Mouse (Mus musculus): Measurements from ENCODE around the gene BC030499. TPM values are rescaled to one million over a fixed set of nuclear protein-coding genes. Genes with fewer than 3 reads are reported as not detected.

BC030499 gene
- polyA plus RNA-seq, 2 experiments, result 0.25 TPM; not detected in 1

DNA sequence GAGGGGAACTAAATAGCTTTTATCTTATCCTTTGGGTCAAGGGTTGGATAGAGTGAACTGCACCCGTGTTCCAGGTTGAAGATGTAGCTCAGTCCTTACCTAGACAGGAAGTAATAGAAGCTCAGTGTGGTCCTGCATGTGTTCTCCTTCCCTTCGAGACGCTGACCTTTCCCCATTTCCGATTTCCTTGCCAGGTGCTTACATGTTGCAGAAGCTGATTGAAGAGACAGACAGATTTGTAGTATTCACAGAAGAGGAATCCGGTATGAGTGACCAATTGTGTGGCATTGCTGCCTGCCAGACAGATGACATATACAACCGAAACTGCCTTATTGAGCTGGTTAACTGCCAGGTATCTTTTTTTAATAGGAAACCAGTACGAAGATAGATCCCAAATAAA lies 11.8 kb upstream of the BC030499 start:
- DNase-seq (ENCODE audit: low read depth in 3 of 3, low spot score in 3 of 3) (no peak), ATAC-seq (ENCODE audit: insufficient read depth) (no peak)
- Histone ChIP-seq H3K4me2 (ENCODE audit: low read depth) (no peak overlapping the region), H3K27ac (no peak overlapping the region), H3K9ac (replicated peaks) (no peak overlapping the region), H3K4me1 (replicated peaks; ENCODE audit: control insufficient read depth in 2 of 2, insufficient read depth in 2 of 2, low read length in 1 of 2) (no peaks in the 10 kb centered on the region), H3K9me3 (ENCODE audit: control insufficient read depth, low read length) (no peaks in the 10 kb centered on the region), H3K27me3 (ENCODE audit: control insufficient read depth, insufficient read depth, low read length) (no peaks in the 10 kb centered on the region), H3K36me3 (replicated peaks; ENCODE audit: control insufficient read depth, insufficient read depth, low read depth) (peaks cover 77% of the 10 kb centered on the region), H3K4me3 (ENCODE audit: insufficient read depth in 1 of 2, low read depth in 2 of 2, low read length in 2 of 2) (no peak overlapping the region)
- 81% methylated on average over 7 of the region's 7 CpGs for WGBS (ENCODE audit: insufficient replicate concordance)
- TF ChIP-seq CTCF (IDR thresholded peaks at IDR 0.05; ENCODE audit: low read depth) (no peak), EP300 (IDR thresholded peaks at IDR 0.05; ENCODE audit: low read depth) (no peak)

DNA sequence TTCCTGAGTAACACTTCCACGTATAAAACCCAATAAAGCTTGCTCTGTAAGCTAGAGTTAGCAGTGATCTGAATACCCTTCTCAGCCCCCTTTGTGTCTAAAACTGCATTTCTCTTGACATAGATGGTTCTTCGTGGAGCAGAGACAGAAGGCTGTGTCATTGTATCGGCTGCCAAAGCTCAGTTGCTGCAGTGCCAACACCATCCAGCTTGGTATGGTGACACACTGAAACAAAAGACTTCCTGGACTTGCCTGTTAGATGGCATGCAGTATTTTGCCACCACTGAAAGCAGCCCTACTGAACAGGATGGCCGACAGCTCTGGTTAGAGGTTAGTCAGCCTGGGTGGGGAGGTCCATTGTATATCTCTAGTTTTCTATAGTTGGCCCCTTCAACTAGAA lies 11.1 kb upstream of the BC030499 start:
- no peak overlapping the region for H3K27ac ChIP-seq
- no peak for TF ChIP-seq CTCF (IDR thresholded peaks at IDR 0.05; ENCODE audit: low read depth)
- TF ChIP-seq EP300 (IDR thresholded peaks at IDR 0.05; ENCODE audit: low read depth), result no peak
- H3K4me2 ChIP-seq (ENCODE audit: low read depth), result no peak overlapping the region
- ATAC-seq (ENCODE audit: insufficient read depth), result no peak
- H3K27me3 ChIP-seq (ENCODE audit: control insufficient read depth, insufficient read depth, low read length), result no peaks in the 10 kb centered on the region
- no peaks in the 10 kb centered on the region for H3K9me3 ChIP-seq (ENCODE audit: control insufficient read depth, low read length)
- no peak overlapping the region for H3K9ac ChIP-seq (replicated peaks)
- 82% methylated on average over 4 of the region's 4 CpGs for WGBS (ENCODE audit: insufficient replicate concordance)
- no peak overlapping the region for H3K4me3 ChIP-seq (ENCODE audit: insufficient read depth in 1 of 2, low read depth in 2 of 2, low read length in 2 of 2)
- no peaks in the 10 kb centered on the region for H3K4me1 ChIP-seq (replicated peaks; ENCODE audit: control insufficient read depth in 2 of 2, insufficient read depth in 2 of 2, low read length in 1 of 2)
- no peak for DNase-seq (ENCODE audit: low read depth in 3 of 3, low spot score in 3 of 3)
- peaks cover 78% of the 10 kb centered on the region for H3K36me3 ChIP-seq (replicated peaks; ENCODE audit: control insufficient read depth, insufficient read depth, low read depth)

DNA sequence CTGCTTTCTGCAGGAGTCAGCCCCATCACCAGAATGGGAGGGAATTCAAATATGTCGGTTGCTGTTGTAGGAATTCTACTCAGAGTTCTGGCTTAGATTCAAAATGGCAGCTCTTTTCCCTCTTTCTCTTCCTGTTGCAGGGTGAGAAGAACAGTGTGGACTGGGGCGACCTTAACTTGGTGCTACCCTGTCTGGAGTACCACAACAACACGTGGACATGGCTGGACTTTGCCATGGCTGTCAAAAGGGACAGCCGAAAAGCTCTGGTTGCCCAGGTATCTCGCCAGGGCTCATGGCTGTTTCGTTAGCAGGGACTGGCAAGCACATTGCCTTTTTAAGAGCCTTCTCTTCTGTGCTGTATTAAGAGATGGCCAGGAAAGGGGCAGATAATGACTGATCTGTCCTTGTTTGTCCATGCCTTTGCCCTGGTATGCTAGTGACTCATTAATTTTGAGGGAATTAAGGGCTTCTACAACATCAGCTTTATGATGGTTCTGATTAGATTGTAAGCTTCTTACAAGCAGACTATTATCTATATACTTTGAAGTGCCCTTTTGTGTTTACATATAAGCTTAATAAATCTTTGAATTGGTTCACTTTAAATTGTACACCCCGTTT lies 1.4 kb upstream of the BC030499 start:
- 74% methylated on average over 7 of the region's 7 CpGs for WGBS (ENCODE audit: insufficient replicate concordance)
- no peaks in the 10 kb centered on the region for H3K9me3 ChIP-seq (ENCODE audit: control insufficient read depth, low read length)
- H3K27me3 ChIP-seq (ENCODE audit: control insufficient read depth, insufficient read depth, low read length), result no peaks in the 10 kb centered on the region
- no peaks in the 10 kb centered on the region for H3K4me1 ChIP-seq (replicated peaks; ENCODE audit: control insufficient read depth in 2 of 2, insufficient read depth in 2 of 2, low read length in 1 of 2)
- H3K4me2 ChIP-seq (ENCODE audit: low read depth), result no peak overlapping the region
- peaks cover 48% of the 10 kb centered on the region for H3K36me3 ChIP-seq (replicated peaks; ENCODE audit: control insufficient read depth, insufficient read depth, low read depth)
- H3K27ac ChIP-seq, result no peak overlapping the region
- no peak for ATAC-seq (ENCODE audit: insufficient read depth)
- no peak overlapping the region for H3K9ac ChIP-seq (replicated peaks)
- TF ChIP-seq EP300 (IDR thresholded peaks at IDR 0.05; ENCODE audit: low read depth), result no peak
- TF ChIP-seq CTCF (IDR thresholded peaks at IDR 0.05; ENCODE audit: low read depth), result no peak
- no peak for DNase-seq (ENCODE audit: low read depth in 3 of 3, low spot score in 3 of 3)
- H3K4me3 ChIP-seq (ENCODE audit: insufficient read depth in 1 of 2, low read depth in 2 of 2, low read length in 2 of 2), result no peak overlapping the region

DNA sequence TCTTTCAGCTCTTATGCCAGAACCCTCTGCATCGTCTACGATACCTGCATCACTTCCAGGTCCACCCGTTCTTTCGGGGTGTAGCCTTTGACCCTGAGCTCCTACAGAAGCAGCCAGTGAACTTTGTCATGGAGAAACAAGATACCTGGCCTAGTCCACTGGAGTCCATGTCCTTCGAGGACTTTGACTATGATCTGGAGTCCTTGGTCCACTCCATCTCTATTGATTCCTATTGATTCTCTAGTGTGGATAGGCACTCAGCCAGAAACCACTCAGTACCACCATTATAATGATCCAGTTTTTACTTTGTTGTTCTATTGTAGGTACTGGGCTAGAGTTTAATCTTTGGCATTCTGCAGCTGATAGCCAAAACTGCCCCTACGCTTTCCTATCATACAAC lies 3.9 kb downstream of the BC030499 start:
- DNase-seq (ENCODE audit: low read depth in 3 of 3, low spot score in 3 of 3) (no peak), ATAC-seq (ENCODE audit: insufficient read depth) (no peak)
- Histone ChIP-seq H3K4me1 (replicated peaks; ENCODE audit: control insufficient read depth in 2 of 2, insufficient read depth in 2 of 2, low read length in 1 of 2) (no peaks in the 10 kb centered on the region), H3K27ac (no peak overlapping the region), H3K27me3 (ENCODE audit: control insufficient read depth, insufficient read depth, low read length) (no peaks in the 10 kb centered on the region), H3K9me3 (ENCODE audit: control insufficient read depth, low read length) (no peaks in the 10 kb centered on the region), H3K4me3 (ENCODE audit: insufficient read depth in 1 of 2, low read depth in 2 of 2, low read length in 2 of 2) (no peak overlapping the region), H3K4me2 (ENCODE audit: low read depth) (no peak overlapping the region), H3K36me3 (replicated peaks; ENCODE audit: control insufficient read depth, insufficient read depth, low read depth) (peaks cover 4% of the 10 kb centered on the region), H3K9ac (replicated peaks) (no peak overlapping the region)
- 73% methylated on average over 6 of the region's 6 CpGs for WGBS (ENCODE audit: insufficient replicate concordance)
- TF ChIP-seq CTCF (IDR thresholded peaks at IDR 0.05; ENCODE audit: low read depth), result no peak
- TF ChIP-seq EP300 (IDR thresholded peaks at IDR 0.05; ENCODE audit: low read depth), result no peak

DNA sequence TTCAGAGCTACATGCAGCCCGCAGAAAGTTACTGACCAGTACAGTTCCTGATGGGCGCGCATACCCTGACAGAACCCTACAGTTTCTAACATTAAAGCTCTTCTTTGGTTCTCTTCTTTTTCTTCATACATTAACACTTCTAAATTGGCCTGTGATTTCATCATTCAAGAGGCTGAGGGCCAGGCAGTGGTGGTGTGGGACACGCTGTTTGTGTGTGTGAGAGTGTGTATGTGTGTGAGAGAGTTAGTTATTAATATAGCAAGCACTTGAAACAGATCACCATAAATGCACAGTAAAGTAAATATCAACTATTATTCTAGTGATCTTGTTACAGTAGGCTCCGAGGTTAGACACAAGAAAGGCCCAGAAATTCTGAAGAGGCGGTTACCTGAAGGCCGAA lies 10.3 kb downstream of the BC030499 start:
- Histone ChIP-seq H3K27me3 (ENCODE audit: control insufficient read depth, insufficient read depth, low read length) (no peaks in the 10 kb centered on the region), H3K9me3 (ENCODE audit: control insufficient read depth, low read length) (no peaks in the 10 kb centered on the region), H3K4me1 (replicated peaks; ENCODE audit: control insufficient read depth in 2 of 2, insufficient read depth in 2 of 2, low read length in 1 of 2) (peaks cover 3 to 7% of the 10 kb centered on the region in 2 experiments; a peak in 3 of 4 replicates), H3K27ac (no peak overlapping the region; the same call in 1 of the 2 replicates), H3K4me2 (ENCODE audit: low read depth) (peak overlapping the region; percentile 79), H3K9ac (replicated peaks) (peak overlapping the region; percentile 68), H3K36me3 (replicated peaks; ENCODE audit: control insufficient read depth, insufficient read depth, low read depth) (peaks cover 29% of the 10 kb centered on the region), H3K4me3 (ENCODE audit: insufficient read depth in 1 of 2, low read depth in 2 of 2, low read length in 2 of 2) (peak overlapping the region; percentile 77 to 98)
- ATAC-seq (ENCODE audit: insufficient read depth) (peak; percentile 8; the same call in 1 of the 2 replicates), DNase-seq (ENCODE audit: low read depth in 3 of 3, low spot score in 3 of 3) (no peak)
- WGBS (ENCODE audit: insufficient replicate concordance), result 71% methylated on average over 7 of the region's 7 CpGs
- TF ChIP-seq CTCF (IDR thresholded peaks at IDR 0.05; ENCODE audit: low read depth) (no peak), EP300 (IDR thresholded peaks at IDR 0.05; ENCODE audit: low read depth) (no peak)
